ENCODE assay signal across 8 mouse cellular contexts in genomic region chr11:103763410-103764163, GRCm38 (mm10). TPM values are rescaled to one million over a fixed set of nuclear protein-coding genes. Genes with fewer than 3 reads are reported as not detected.
DNase-seq lines count a peak whose midpoint lies in the region; ATAC-seq and TF ChIP-seq lines count a peak whose summit lies in the region.

No protein-coding gene starts in this region.

- H3K79me2 ChIP-seq in liver, adult 2 months (ENCODE audit: control insufficient read depth, insufficient read depth, low read length) = no peaks in the 10 kb centered on the region

- no peak overlapping the region for H3K9ac ChIP-seq in liver, adult 2 months (ENCODE audit: low read depth, low read length)
- no peak overlapping the region for H3K9ac ChIP-seq in liver, embryonic 12.5 days
- no peak overlapping the region for H3K9ac ChIP-seq in hindbrain, embryonic 11.5 days (ENCODE audit: low read depth, low read length)
- no peak overlapping the region for H3K9ac ChIP-seq in midbrain, embryonic 16.5 days (ENCODE audit: low read depth, low read length)

- no peak for TF ChIP-seq POLR2A in liver, adult 2 months (IDR thresholded peaks at IDR 0.05; ENCODE audit: extremely low read depth, insufficient read depth, low read length)

- no peak overlapping the region for H3K4me3 ChIP-seq in liver, adult 2 months (ENCODE audit: insufficient read depth, low read depth, low read length)
- no peak overlapping the region for H3K4me3 ChIP-seq in liver, embryonic 12.5 days
- no peak overlapping the region for H3K4me3 ChIP-seq in hindbrain, embryonic 11.5 days (ENCODE audit: low read depth, low read length)
- no peak overlapping the region for H3K4me3 ChIP-seq in midbrain, embryonic 16.5 days (ENCODE audit: low read depth, low read length)

- DNase-seq in liver, adult 2 months (ENCODE audit: extremely low read depth, low read depth, low spot score) = peak; percentile 77
- peak; percentile 61 for DNase-seq in MN1 (ENCODE audit: low spot score)
- peak; percentile 89 for DNase-seq in embryo, embryonic 10.5 days (ENCODE audit: low spot score)
- DNase-seq in hindbrain, embryonic 11.5 days (ENCODE audit: low spot score) = peak; percentile 83
- DNase-seq in layer of hippocampus, postnatal 10 days (ENCODE audit: low spot score in 2 of 2) = peak; percentile 54 to 65
- DNase-seq in spleen, adult 12 weeks (ENCODE audit: low spot score) = no peak

- WGBS in liver, adult 2 months = 8% methylated on average over 10 of the region's 10 CpGs
- 22% methylated on average over 10 of the region's 10 CpGs for WGBS in liver, embryonic 12.5 days (ENCODE audit: insufficient replicate concordance)
- 32% methylated on average over 10 of the region's 10 CpGs for WGBS in hindbrain, embryonic 11.5 days
- WGBS in midbrain, embryonic 16.5 days = 29% methylated on average over 10 of the region's 10 CpGs

- no peaks in the 10 kb centered on the region for H3K36me3 ChIP-seq in liver, adult 2 months (ENCODE audit: control insufficient read depth, insufficient read depth, low read length)
- no peaks in the 10 kb centered on the region for H3K36me3 ChIP-seq in liver, embryonic 12.5 days
- H3K36me3 ChIP-seq in hindbrain, embryonic 11.5 days (ENCODE audit: control insufficient read depth, insufficient read depth, low read length) = no peaks in the 10 kb centered on the region
- H3K36me3 ChIP-seq in midbrain, embryonic 16.5 days (ENCODE audit: control insufficient read depth, insufficient read depth, low read length) = no peaks in the 10 kb centered on the region

- H3K9me3 ChIP-seq in liver, embryonic 12.5 days (replicated peaks) = no peaks in the 10 kb centered on the region
- H3K9me3 ChIP-seq in hindbrain, embryonic 11.5 days (ENCODE audit: control insufficient read depth, low read length) = no peaks in the 10 kb centered on the region
- 0 out of 2 replicates have a peak, but pooled peaks cover 3% of the 10 kb centered on the region for H3K9me3 ChIP-seq in midbrain, embryonic 16.5 days (replicated peaks; ENCODE audit: control insufficient read depth, low read length, poor library complexity, severe bottlenecking)

- ATAC-seq in liver, embryonic 12.5 days = no peak
- ATAC-seq in hindbrain, embryonic 11.5 days (ENCODE audit: low FRiP score) = peak; percentile 54; the same call in 1 of the 2 replicates
- peak; percentile 63 for ATAC-seq in midbrain, embryonic 16.5 days

- no peak overlapping the region for H3K27ac ChIP-seq in liver, adult 2 months (replicated peaks; ENCODE audit: insufficient read depth, low read depth, low read length)
- no peak overlapping the region for H3K27ac ChIP-seq in liver, embryonic 12.5 days
- H3K27ac ChIP-seq in hindbrain, embryonic 11.5 days (ENCODE audit: low read depth, low read length) = no peak overlapping the region
- no peak overlapping the region for H3K27ac ChIP-seq in midbrain, embryonic 16.5 days (ENCODE audit: low read length)

- TF ChIP-seq CTCF in liver, adult 2 months (IDR thresholded peaks at IDR 0.05; ENCODE audit: low read depth, low read length) = peak; percentile 28; the same call in 1 of the 2 replicates

- H3K27me3 ChIP-seq in liver, adult 2 months (ENCODE audit: control insufficient read depth, insufficient read depth, low read length) = no peaks in the 10 kb centered on the region
- peaks cover 37% of the 10 kb centered on the region for H3K27me3 ChIP-seq in liver, embryonic 12.5 days (replicated peaks)
- no peaks in the 10 kb centered on the region for H3K27me3 ChIP-seq in hindbrain, embryonic 11.5 days (ENCODE audit: control insufficient read depth, insufficient read depth, low read length)
- no peaks in the 10 kb centered on the region for H3K27me3 ChIP-seq in midbrain, embryonic 16.5 days (ENCODE audit: control insufficient read depth, insufficient read depth, low read depth, low read length)

- peaks cover 4% of the 10 kb centered on the region; the same call in 1 of the 2 replicates for H3K4me1 ChIP-seq in liver, adult 2 months (ENCODE audit: control insufficient read depth, insufficient read depth, low read length)
- H3K4me1 ChIP-seq in liver, embryonic 12.5 days = no peaks in the 10 kb centered on the region
- H3K4me1 ChIP-seq in hindbrain, embryonic 11.5 days (replicated peaks; ENCODE audit: control insufficient read depth, insufficient read depth, low read length) = peaks cover 6% of the 10 kb centered on the region; the same call in 1 of the 2 replicates
- peaks cover 9% of the 10 kb centered on the region for H3K4me1 ChIP-seq in midbrain, embryonic 16.5 days (ENCODE audit: control insufficient read depth, insufficient read depth, low read length)

- H3K4me2 ChIP-seq in liver, embryonic 12.5 days = no peak overlapping the region
- no peak overlapping the region for H3K4me2 ChIP-seq in hindbrain, embryonic 11.5 days (replicated peaks; ENCODE audit: low read depth, low read length)
- H3K4me2 ChIP-seq in midbrain, embryonic 16.5 days (ENCODE audit: low read length) = no peak overlapping the region

RNA-seq across cellular contexts. Expression of gene Wnt3, which starts 10.4 kb away (rescaled TPM):
- total RNA-seq in liver, adult 2 months (2014; rRNA removed) = not detected in 2 replicates
- not detected in 2 replicates for polyA plus RNA-seq in liver, adult 2 months (2012; rRNA removed)
- polyA plus RNA-seq in liver, embryonic 12.5 days (2016; fragmentation: Nextera tagmentation; extraction: Ambion mirVana) = 0.04 and 0.12 TPM in 2 replicates
- 9.8 and 10.8 TPM in 2 replicates for polyA plus RNA-seq in hindbrain, embryonic 11.5 days (2014; fragmentation: Nextera tagmentation; extraction: Ambion mirVana)
- total RNA-seq in layer of hippocampus, postnatal 10 days (2021) = 1 to 10 TPM; 1.1 to 1.8 TPM
- 18.8 and 21.2 TPM in 2 replicates for polyA plus RNA-seq in midbrain, embryonic 16.5 days (2015; fragmentation: Nextera tagmentation; extraction: Ambion mirVana)

RNA-seq across cellular contexts. Expression of gene Wnt9b, which starts 14.0 kb away (rescaled TPM):
- total RNA-seq in liver, adult 2 months (2014; rRNA removed) = 0.34 and 0.65 TPM in 2 replicates
- 0.44 and 0.91 TPM in 2 replicates for polyA plus RNA-seq in liver, adult 2 months (2012; rRNA removed)
- polyA plus RNA-seq in liver, embryonic 12.5 days (2016; fragmentation: Nextera tagmentation; extraction: Ambion mirVana) = 0.12 TPM in 1 of 2 replicates, not detected in the other
- polyA plus RNA-seq in hindbrain, embryonic 11.5 days (2014; fragmentation: Nextera tagmentation; extraction: Ambion mirVana) = 0.36 and 0.39 TPM in 2 replicates
- under 1 TPM; 0.56 to 0.87 TPM for total RNA-seq in layer of hippocampus, postnatal 10 days (2021)
- 0.92 and 1.1 TPM in 2 replicates for polyA plus RNA-seq in midbrain, embryonic 16.5 days (2015; fragmentation: Nextera tagmentation; extraction: Ambion mirVana)
